In the genomic region with DNA sequence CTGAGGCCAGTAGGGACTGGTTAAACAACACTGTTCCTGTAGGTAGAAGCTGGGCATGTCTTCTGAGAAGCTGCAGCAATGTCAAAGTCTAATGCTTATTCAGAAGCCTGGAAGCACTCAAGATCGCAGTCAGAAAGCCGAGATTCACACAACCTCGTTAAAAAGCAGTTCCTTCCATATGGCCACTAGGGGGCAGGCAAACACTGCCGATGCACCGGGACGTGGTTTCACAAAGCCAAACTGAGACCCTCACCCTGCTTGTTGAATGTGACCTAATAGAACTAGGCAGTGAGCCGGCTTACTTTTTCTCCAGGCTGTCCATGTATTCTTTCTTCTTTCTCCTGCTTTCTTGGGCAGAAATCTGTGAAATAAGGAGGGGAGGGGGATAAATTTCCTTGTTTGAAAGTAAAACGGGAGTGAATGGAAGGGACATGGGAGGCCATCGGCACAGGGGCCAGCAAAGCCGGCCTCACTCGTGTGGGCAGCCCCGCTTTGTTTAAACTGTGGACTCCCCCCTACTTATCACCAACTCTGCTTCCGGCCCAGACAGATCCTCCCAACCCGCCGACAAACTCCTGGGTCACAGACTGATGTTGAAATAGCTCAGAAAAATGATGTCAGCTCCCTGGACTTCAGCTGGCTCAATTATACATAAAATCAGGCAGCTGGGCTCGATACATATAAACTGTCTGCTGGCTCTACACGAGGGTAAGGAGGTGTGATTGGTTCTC, we compare ENCODE assay signal across 9 mouse cellular contexts. TPM values are rescaled to one million over a fixed set of nuclear protein-coding genes. Genes with fewer than 3 reads are reported as not detected.
DNase-seq lines count a peak whose midpoint lies in the region; ATAC-seq and TF ChIP-seq lines count a peak whose summit lies in the region.
"Had no signal": no experiment of that assay in that cellular context is flagged by ENCODE, and none has a peak within 500 bp of the region (broad histone marks: within the 10 kb centered on the region; RNA-seq: fewer than 3 reads in every experiment).

No protein-coding gene starts in this region.

- H3K9me3 ChIP-seq in ES-E14 (ENCODE audit: control insufficient read depth, insufficient read depth, low read depth, low read length) = no peaks in the 10 kb centered on the region
- no peaks in the 10 kb centered on the region for H3K9me3 ChIP-seq in forebrain, embryonic 14.5 days (replicated peaks; ENCODE audit: control insufficient read depth, low read length)
- H3K9me3 ChIP-seq in lung, embryonic 14.5 days (ENCODE audit: low read depth, low read length) = no peaks in the 10 kb centered on the region

- H3K36me3 ChIP-seq in ES-E14 (ENCODE audit: control insufficient read depth, insufficient read depth, low read length, poor library complexity, severe bottlenecking) = no peaks in the 10 kb centered on the region
- H3K36me3 ChIP-seq in forebrain, embryonic 14.5 days (ENCODE audit: control insufficient read depth, insufficient read depth, low read length) = no peaks in the 10 kb centered on the region
- H3K36me3 ChIP-seq in lung, embryonic 14.5 days (ENCODE audit: insufficient read depth) = peaks cover 69% of the 10 kb centered on the region

- peak; percentile 71 for DNase-seq in ES-E14 (ENCODE audit: low read depth, low spot score)
- DNase-seq in forebrain, embryonic 14.5 days (ENCODE audit: low spot score) = peak; percentile 94
- peak; percentile 74 to 75 for DNase-seq in heart, postnatal 36 days
- peak; percentile 16 for DNase-seq in large intestine, adult 2 months (ENCODE audit: low read depth, low spot score)
- peak; percentile 97 for DNase-seq in lung, embryonic 14.5 days
- peak; percentile 29 for DNase-seq in ovary, adult 18-20 months (ENCODE audit: low spot score)
- peak; percentile 71 for DNase-seq in thymus, postnatal 14 days

- no peak overlapping the region for H3K9ac ChIP-seq in ES-E14 (ENCODE audit: insufficient read depth, low read depth, low read length, poor library complexity, severe bottlenecking)
- 0 out of 2 replicates have a peak overlapping the region, but pooled peaks have one; percentile 1 for H3K9ac ChIP-seq in forebrain, embryonic 14.5 days (ENCODE audit: low read length)
- H3K9ac ChIP-seq in lung, embryonic 14.5 days = peak overlapping the region; percentile 28; the same call in 1 of the 2 replicates

- H3K27me3 ChIP-seq in forebrain, embryonic 14.5 days (replicated peaks; ENCODE audit: control insufficient read depth, insufficient read depth, low read length) = no peaks in the 10 kb centered on the region
- H3K27me3 ChIP-seq in lung, embryonic 14.5 days (ENCODE audit: insufficient read depth, low read length) = no peaks in the 10 kb centered on the region

- H3K4me1 ChIP-seq in ES-E14 (ENCODE audit: control insufficient read depth in 2 of 2, insufficient read depth in 2 of 2, low read length in 2 of 2, poor library complexity in 1 of 2) = peaks cover 0 to 2% of the 10 kb centered on the region in 2 experiments; a peak in 2 of 4 replicates
- H3K4me1 ChIP-seq in forebrain, embryonic 14.5 days (ENCODE audit: control insufficient read depth, insufficient read depth, low read length) = no peaks in the 10 kb centered on the region
- H3K4me1 ChIP-seq in lung, embryonic 14.5 days (ENCODE audit: insufficient read depth) = 0 out of 2 replicates have a peak, but pooled peaks cover 2% of the 10 kb centered on the region

- ATAC-seq in cerebellum, adult (ENCODE audit: insufficient number of reproducible peaks, low FRiP score, low TSS enrichment) = 0 out of 2 replicates have a peak, but pooled peaks have one; percentile 29
- ATAC-seq in forebrain, embryonic 14.5 days = peak; percentile 66
- ATAC-seq in lung, embryonic 14.5 days (ENCODE audit: insufficient read depth) = peak; percentile 80

- 32% methylated on average over 17 of the region's 17 CpGs for WGBS in forebrain, embryonic 14.5 days
- 32% methylated on average over 17 of the region's 17 CpGs for WGBS in large intestine, adult 2 months
- WGBS in lung, embryonic 14.5 days = 5% methylated on average over 17 of the region's 17 CpGs

- intact Hi-C loops in heart, postnatal 36 days (cut with DNase I) = loop anchor here (1.0 to 5.0 kb wide), 2 partner anchors 94 to 713 kb away; no protein-coding TSS in a partner anchor

- H3K4me2 ChIP-seq in forebrain, embryonic 14.5 days (ENCODE audit: low read length) = no peak overlapping the region
- H3K4me2 ChIP-seq in lung, embryonic 14.5 days = peak overlapping the region; percentile 49

- no peak overlapping the region for H3K27ac ChIP-seq in ES-E14 (ENCODE audit: insufficient read depth, low read depth, low read length, poor library complexity, severe bottlenecking)
- no peak overlapping the region for H3K27ac ChIP-seq in forebrain, embryonic 14.5 days (ENCODE audit: low read depth, low read length)
- H3K27ac ChIP-seq in lung, embryonic 14.5 days (ENCODE audit: low read depth) = peak overlapping the region; percentile 97
- H3K27ac ChIP-seq: macrophage had no signal

- no peak overlapping the region for H3K4me3 ChIP-seq in ES-E14 (ENCODE audit: insufficient read depth in 1 of 2, low read depth in 1 of 2, low read length in 2 of 2, poor library complexity in 1 of 2, severe bottlenecking in 1 of 2)
- H3K4me3 ChIP-seq in forebrain, embryonic 14.5 days (ENCODE audit: low read depth, low read length) = no peak overlapping the region
- H3K4me3 ChIP-seq in lung, embryonic 14.5 days (ENCODE audit: low read depth, low read length) = peak overlapping the region; percentile 12

- in situ Hi-C loops in ES-E14 (cut with MboI; ENCODE audit: low sequenced_read_pairs in 2 of 2, unreplicated experiment in 2 of 2) = loop anchor here (5.0 to 10.0 kb wide), 3 partner anchors 98 to 260 kb away; no protein-coding TSS in a partner anchor

- peak; percentile 97 for TF ChIP-seq CTCF in lung, embryonic 14.5 days (IDR thresholded peaks at IDR 0.05; ENCODE audit: low read depth)

TF ChIP-seq in ES-E14, 5 proteins besides CTCF, POLR2A, EP300 and RAD21:
- TF ChIP-seq HCFC1 (IDR thresholded peaks at IDR 0.05; ENCODE audit: borderline replicate concordance, insufficient read depth, low read length) (no peak), MAFK (IDR thresholded peaks at IDR 0.05; ENCODE audit: insufficient read depth, low read depth, low read length) (no peak), ZNF384 (IDR thresholded peaks at IDR 0.05; ENCODE audit: low read depth, low read length) (peak; percentile 22; the same call in 1 of the 2 replicates), CHD2 (IDR thresholded peaks at IDR 0.05; ENCODE audit: low read depth, low read length) (no peak), ZC3H11A (IDR thresholded peaks at IDR 0.05; ENCODE audit: borderline replicate concordance, low read depth, low read length) (peak; percentile 95; the same call in 1 of the 2 replicates)

RNA-seq across cellular contexts. Expression of gene Dgki, which starts 54.6 kb away (rescaled TPM):
- total RNA-seq in ES-E14 (2012; rRNA removed) = 0.94 and 2.6 TPM in 2 replicates
- 3.8 and 7.5 TPM in 2 replicates for polyA plus RNA-seq in forebrain, embryonic 14.5 days (2014; fragmentation: Nextera tagmentation; extraction: Ambion mirVana)
- under 1 TPM; 0.30 to 0.36 TPM for total RNA-seq in heart, postnatal 36 days (2021)
- 0.17 and 0.41 TPM in 2 replicates for polyA plus RNA-seq in large intestine, adult 2 months (2012; rRNA removed)
- 0.34 and 0.46 TPM in 2 replicates for polyA plus RNA-seq in lung, embryonic 14.5 days (2014; fragmentation: Nextera tagmentation; extraction: Ambion mirVana)

Comparison
In these comparisons a context has a peak if more than half of its experiments do, and no peak if none do; other contexts are left out.
1. DNase-seq: peak in every context shown above with its lines; median percentile 97 in lung, embryonic 14.5 days; 94 in forebrain, embryonic 14.5 days; 74 in heart, postnatal 36 days; 71 in ES-E14; 71 in thymus, postnatal 14 days; 29 in ovary, adult 18-20 months; 16 in large intestine, adult 2 months.
2. ATAC-seq: peak in every context shown above with its lines; median percentile 80 in lung, embryonic 14.5 days; 66 in forebrain, embryonic 14.5 days; 29 in cerebellum, adult.